Mouse (Mus musculus): Measurements from ENCODE around the gene Golim4. TPM values are rescaled to one million over a fixed set of nuclear protein-coding genes. Genes with fewer than 3 reads are reported as not detected.

Golim4 gene
- polyA plus RNA-seq, 1 experiment from 2014 or later = 18.8 TPM

Other genes starting within 250 kb of the Golim4 start
- gene Gm29133, start 208.8 kb downstream of the Golim4 start, polyA plus RNA-seq (2015; fragmentation: Nextera tagmentation; extraction: Ambion mirVana) = not detected in 2 replicates
- 49.9 and 52.4 TPM in 2 replicates for gene Fstl5, start 117.3 kb upstream of the Golim4 start, polyA plus RNA-seq (2015; fragmentation: Nextera tagmentation; extraction: Ambion mirVana)